ENCODE assay signal across 10 mouse cellular contexts in genomic region chr9:32717268-32717920, GRCm38 (mm10).
DNase-seq lines count a peak whose midpoint lies in the region; ATAC-seq and TF ChIP-seq lines count a peak whose summit lies in the region.
"Had no signal": no experiment of that assay in that cellular context is flagged by ENCODE, and none has a peak within 500 bp of the region (broad histone marks: within the 10 kb centered on the region; RNA-seq: fewer than 3 reads in every experiment).

No protein-coding gene starts in this region.

- TF ChIP-seq EP300 in lung, postnatal 0 days (IDR thresholded peaks at IDR 0.05): no peak

- H3K9ac ChIP-seq in heart, embryonic 16.5 days (ENCODE audit: low read length): peak overlapping the region; percentile 49; the same call in 1 of the 2 replicates
- no peak overlapping the region for H3K9ac ChIP-seq in lung, postnatal 0 days (replicated peaks; ENCODE audit: low read depth)
- no peak overlapping the region for H3K9ac ChIP-seq in limb, embryonic 12.5 days (replicated peaks)
- H3K9ac ChIP-seq in forebrain, embryonic 11.5 days (ENCODE audit: low read length): no peak overlapping the region

- peak overlapping the region; percentile 73 for H3K27ac ChIP-seq in heart, embryonic 16.5 days (ENCODE audit: low read length)
- H3K27ac ChIP-seq in lung, postnatal 0 days (ENCODE audit: low read length): peak overlapping the region; percentile 69
- no peak overlapping the region for H3K27ac ChIP-seq in limb, embryonic 12.5 days
- H3K27ac ChIP-seq in forebrain, embryonic 11.5 days (ENCODE audit: low read depth, low read length): no peak overlapping the region
- H3K27ac ChIP-seq: macrophage had no signal

- ATAC-seq in heart, embryonic 16.5 days (replicated peaks; ENCODE audit: extremely low read depth, insufficient read depth, low FRiP score): no peak
- no peak for ATAC-seq in lung, postnatal 0 days
- no peak for ATAC-seq in limb, embryonic 12.5 days (ENCODE audit: insufficient number of reproducible peaks, insufficient read depth, low FRiP score, low TSS enrichment, low read depth)
- ATAC-seq in forebrain, embryonic 11.5 days (replicated peaks; ENCODE audit: low FRiP score): no peak; the same call in 1 of the 2 replicates

- no peak for DNase-seq in heart, postnatal 4 days
- DNase-seq in lung, postnatal 0 days (ENCODE audit: low spot score): no peak
- no peak for DNase-seq in lung, postnatal 25 days (ENCODE audit: low spot score)
- DNase-seq in thymus, postnatal 0 days (ENCODE audit: low spot score): peak; percentile 82
- no peak for DNase-seq in frontal cortex, postnatal 25 days (ENCODE audit: low spot score in 2 of 2)
- no peak for DNase-seq in forebrain, embryonic 11.5 days (ENCODE audit: low spot score)
- DNase-seq: adrenal gland, postnatal 25 days had no signal

- no peak for TF ChIP-seq CTCF in lung, postnatal 0 days (IDR thresholded peaks at IDR 0.05)

- no peaks in the 10 kb centered on the region for H3K36me3 ChIP-seq in heart, embryonic 16.5 days (ENCODE audit: control insufficient read depth, insufficient read depth)
- no peaks in the 10 kb centered on the region for H3K36me3 ChIP-seq in lung, postnatal 0 days (ENCODE audit: insufficient read depth, low read length)
- no peaks in the 10 kb centered on the region for H3K36me3 ChIP-seq in limb, embryonic 12.5 days
- no peaks in the 10 kb centered on the region for H3K36me3 ChIP-seq in forebrain, embryonic 11.5 days (ENCODE audit: control insufficient read depth, insufficient read depth, low read length)

- H3K4me2 ChIP-seq in heart, embryonic 16.5 days (ENCODE audit: low read depth, low read length): no peak overlapping the region
- H3K4me2 ChIP-seq in lung, postnatal 0 days (replicated peaks; ENCODE audit: low read depth, low read length): no peak overlapping the region
- 0 out of 2 replicates have a peak overlapping the region, but pooled peaks have one; percentile 23 for H3K4me2 ChIP-seq in limb, embryonic 12.5 days
- no peak overlapping the region for H3K4me2 ChIP-seq in forebrain, embryonic 11.5 days (ENCODE audit: low read depth, low read length, severe bottlenecking)

- no peaks in the 10 kb centered on the region for H3K9me3 ChIP-seq in heart, embryonic 16.5 days (replicated peaks; ENCODE audit: control insufficient read depth, low read length)
- no peaks in the 10 kb centered on the region for H3K9me3 ChIP-seq in lung, postnatal 0 days (ENCODE audit: low read length)
- H3K9me3 ChIP-seq in limb, embryonic 12.5 days: no peaks in the 10 kb centered on the region
- no peaks in the 10 kb centered on the region for H3K9me3 ChIP-seq in forebrain, embryonic 11.5 days (ENCODE audit: control insufficient read depth, low read length)

- peaks cover 84% of the 10 kb centered on the region for H3K4me1 ChIP-seq in heart, embryonic 16.5 days (ENCODE audit: control insufficient read depth, insufficient read depth, low read length)
- H3K4me1 ChIP-seq in lung, postnatal 0 days (ENCODE audit: insufficient read depth, low read depth, low read length): peaks cover 24% of the 10 kb centered on the region
- peaks cover 99% of the 10 kb centered on the region for H3K4me1 ChIP-seq in limb, embryonic 12.5 days (replicated peaks)
- peaks cover 5% of the 10 kb centered on the region; the same call in 1 of the 2 replicates for H3K4me1 ChIP-seq in forebrain, embryonic 11.5 days (replicated peaks; ENCODE audit: control insufficient read depth, insufficient read depth, low read length)

- H3K4me3 ChIP-seq in heart, embryonic 16.5 days (ENCODE audit: low read length): no peak overlapping the region
- no peak overlapping the region for H3K4me3 ChIP-seq in lung, postnatal 0 days (ENCODE audit: low read depth, low read length)
- H3K4me3 ChIP-seq in limb, embryonic 12.5 days (replicated peaks): no peak overlapping the region
- H3K4me3 ChIP-seq in forebrain, embryonic 11.5 days (ENCODE audit: low read depth, low read length): no peak overlapping the region

- H3K27me3 ChIP-seq in heart, embryonic 16.5 days (ENCODE audit: control insufficient read depth, insufficient read depth, low read length): no peaks in the 10 kb centered on the region
- no peaks in the 10 kb centered on the region for H3K27me3 ChIP-seq in lung, postnatal 0 days (replicated peaks; ENCODE audit: insufficient read depth, low read length)
- H3K27me3 ChIP-seq in limb, embryonic 12.5 days: no peaks in the 10 kb centered on the region
- H3K27me3 ChIP-seq in forebrain, embryonic 11.5 days (ENCODE audit: control insufficient read depth, insufficient read depth, low read length): no peaks in the 10 kb centered on the region

- 68% methylated on average over 12 of the region's 12 CpGs for WGBS in heart, embryonic 16.5 days
- 52% methylated on average over 12 of the region's 12 CpGs for WGBS in lung, postnatal 0 days
- WGBS in limb, embryonic 12.5 days: 81% methylated on average over 12 of the region's 12 CpGs
- 68% methylated on average over 12 of the region's 12 CpGs for WGBS in forebrain, embryonic 11.5 days

Comparison
In these comparisons a context has a peak if more than half of its experiments do, and no peak if none do; other contexts are left out.
1. H3K27ac ChIP-seq: peak in heart, embryonic 16.5 days (single experiment) and lung, postnatal 0 days (single experiment); none in limb, embryonic 12.5 days (single experiment) and forebrain, embryonic 11.5 days (single experiment).